Mouse (Mus musculus): ENCODE data around the gene Cdc6. TPM values are rescaled to one million over a fixed set of nuclear protein-coding genes. Genes with fewer than 3 reads are reported as not detected.
"Not testable (repeated sequence)": the region's sequence is repeated elsewhere in the genome, so short reads cannot be mapped to it uniquely, and the experiment has no call there.

The Cdc6 gene
- polyA plus RNA-seq, 1 experiment, result 0.36 TPM

DNA sequence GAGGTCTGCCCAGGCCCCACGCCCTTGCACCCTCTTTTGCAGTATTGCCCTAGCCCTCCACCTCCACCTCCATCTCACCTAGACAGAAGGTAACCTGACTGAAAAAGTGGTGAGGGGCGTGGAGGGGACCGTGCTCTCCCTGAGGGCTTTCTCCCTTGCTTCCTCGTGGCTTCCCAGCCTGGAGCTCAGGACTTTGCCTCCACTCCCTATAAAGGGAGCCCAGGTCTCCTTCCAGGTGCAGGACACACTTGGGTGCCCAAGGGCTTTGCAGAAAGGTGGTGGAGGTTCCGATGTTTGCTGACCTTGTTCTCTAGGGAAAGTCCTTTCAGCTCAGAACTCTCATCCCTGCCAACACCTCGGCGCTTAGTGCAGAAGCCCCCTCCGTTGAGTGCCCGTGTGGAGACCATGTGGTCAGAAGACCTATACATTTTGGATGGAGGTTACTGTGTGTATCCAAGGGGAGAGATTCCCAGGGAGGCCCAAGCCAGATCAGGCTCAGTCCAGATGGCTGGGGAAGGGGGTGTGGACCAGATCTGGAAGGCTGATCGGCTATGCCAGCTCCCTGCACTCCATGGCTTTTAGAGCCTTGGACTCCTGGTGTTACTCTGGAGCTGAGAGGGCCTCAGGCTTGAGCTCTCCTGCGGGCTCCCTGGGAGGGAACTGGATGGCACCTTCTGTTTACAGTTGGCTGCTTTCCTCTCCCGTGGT, 20.7 kb downstream of the Cdc6 start:
- no peaks in the 10 kb centered on the region for H3K27me3 ChIP-seq (ENCODE audit: control insufficient read depth, insufficient read depth, low read length)
- peak overlapping the region; percentile 78 for H3K27ac ChIP-seq (ENCODE audit: insufficient read depth, low read length)
- 8% methylated on average over 12 of the region's 12 CpGs for WGBS

DNA sequence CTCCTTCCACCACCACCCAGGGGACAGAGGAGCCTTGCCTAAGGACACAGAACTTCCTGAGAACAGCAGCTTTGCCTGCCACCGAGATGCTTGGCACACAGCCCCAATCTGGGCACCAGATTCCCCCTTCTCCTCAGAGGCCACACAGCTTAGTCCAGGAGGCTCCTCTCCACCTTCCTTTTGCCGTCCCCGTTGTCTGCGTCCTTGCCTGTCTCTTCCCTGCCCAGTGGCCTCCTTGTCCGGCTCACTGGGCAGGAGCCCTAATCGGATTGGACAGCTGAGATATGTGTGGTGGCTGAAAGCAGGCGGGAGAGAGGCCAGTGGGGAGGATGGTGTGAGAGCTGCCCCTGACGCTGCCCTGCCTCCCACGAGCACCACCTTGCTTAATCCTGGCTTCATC, 21.9 kb downstream of the Cdc6 start:
- peak; percentile 85 to 87 for DNase-seq
- peaks cover 47% of the 10 kb centered on the region for H3K4me1 ChIP-seq (ENCODE audit: control insufficient read depth, insufficient read depth, low read length)
- H3K4me3 ChIP-seq (replicated peaks; ENCODE audit: insufficient read depth, low read depth, low read length), result peak overlapping the region; percentile 87
- TF ChIP-seq CTCF (IDR thresholded peaks at IDR 0.05; ENCODE audit: borderline replicate concordance, insufficient read depth, low read depth, low read length) (no peak), POLR2A (IDR thresholded peaks at IDR 0.05; ENCODE audit: borderline replicate concordance, insufficient read depth, low read length) (peak; percentile 33; the same call in 1 of the 2 replicates)
- peak overlapping the region; percentile 78 for H3K27ac ChIP-seq (ENCODE audit: insufficient read depth, low read length)
- H3K27me3 ChIP-seq (ENCODE audit: control insufficient read depth, insufficient read depth, low read length), result no peaks in the 10 kb centered on the region
- WGBS, result 2% methylated on average over 9 of the region's 9 CpGs

More for the DNA sequence above, 20.7 kb downstream of the Cdc6 start:
- TF ChIP-seq CTCF (IDR thresholded peaks at IDR 0.05; ENCODE audit: borderline replicate concordance, insufficient read depth, low read depth, low read length) (no peak), POLR2A (IDR thresholded peaks at IDR 0.05; ENCODE audit: borderline replicate concordance, insufficient read depth, low read length) (no peak)
- DNase-seq, result peak; percentile 72 to 79
- Histone ChIP-seq H3K4me1 (ENCODE audit: control insufficient read depth, insufficient read depth, low read length) (peaks cover 39% of the 10 kb centered on the region), H3K4me3 (replicated peaks; ENCODE audit: insufficient read depth, low read depth, low read length) (peak overlapping the region; percentile 87)

DNA sequence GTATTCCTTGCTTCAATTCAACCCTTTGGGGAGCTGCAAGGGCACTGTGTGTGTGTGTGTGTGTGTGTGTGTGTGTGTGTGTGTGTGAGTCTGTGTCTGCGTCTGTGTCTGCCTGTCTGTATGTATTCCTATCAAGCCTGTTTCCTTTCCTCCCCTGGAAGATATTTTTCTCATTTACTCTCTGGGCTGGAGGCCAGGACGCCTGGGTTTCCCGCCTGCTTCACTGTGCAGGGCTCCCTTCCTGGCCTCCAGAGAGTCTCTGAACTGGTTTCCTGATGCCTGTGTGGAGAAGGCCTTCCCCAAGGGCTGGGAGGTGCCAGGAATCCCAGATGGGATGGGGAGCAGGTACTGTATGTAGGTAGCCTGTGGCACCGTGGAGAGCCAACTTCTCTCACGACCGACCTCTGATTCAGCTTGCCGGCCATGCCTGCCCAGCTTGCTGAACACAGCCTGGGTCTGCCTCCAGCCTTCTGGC, 22.6 kb downstream of the Cdc6 start:
- TF ChIP-seq CTCF (IDR thresholded peaks at IDR 0.05; ENCODE audit: borderline replicate concordance, insufficient read depth, low read depth, low read length) (no peak), POLR2A (IDR thresholded peaks at IDR 0.05; ENCODE audit: borderline replicate concordance, insufficient read depth, low read length) (no peak)
- peak overlapping the region; percentile 87 for H3K4me3 ChIP-seq (replicated peaks; ENCODE audit: insufficient read depth, low read depth, low read length)
- DNase-seq, result peak; percentile 87 to 93
- no peaks in the 10 kb centered on the region for H3K27me3 ChIP-seq (ENCODE audit: control insufficient read depth, insufficient read depth, low read length)
- H3K27ac ChIP-seq (ENCODE audit: insufficient read depth, low read length), result peak overlapping the region; percentile 78
- peaks cover 48% of the 10 kb centered on the region for H3K4me1 ChIP-seq (ENCODE audit: control insufficient read depth, insufficient read depth, low read length)
- 6% methylated on average over 7 of the region's 7 CpGs for WGBS

DNA sequence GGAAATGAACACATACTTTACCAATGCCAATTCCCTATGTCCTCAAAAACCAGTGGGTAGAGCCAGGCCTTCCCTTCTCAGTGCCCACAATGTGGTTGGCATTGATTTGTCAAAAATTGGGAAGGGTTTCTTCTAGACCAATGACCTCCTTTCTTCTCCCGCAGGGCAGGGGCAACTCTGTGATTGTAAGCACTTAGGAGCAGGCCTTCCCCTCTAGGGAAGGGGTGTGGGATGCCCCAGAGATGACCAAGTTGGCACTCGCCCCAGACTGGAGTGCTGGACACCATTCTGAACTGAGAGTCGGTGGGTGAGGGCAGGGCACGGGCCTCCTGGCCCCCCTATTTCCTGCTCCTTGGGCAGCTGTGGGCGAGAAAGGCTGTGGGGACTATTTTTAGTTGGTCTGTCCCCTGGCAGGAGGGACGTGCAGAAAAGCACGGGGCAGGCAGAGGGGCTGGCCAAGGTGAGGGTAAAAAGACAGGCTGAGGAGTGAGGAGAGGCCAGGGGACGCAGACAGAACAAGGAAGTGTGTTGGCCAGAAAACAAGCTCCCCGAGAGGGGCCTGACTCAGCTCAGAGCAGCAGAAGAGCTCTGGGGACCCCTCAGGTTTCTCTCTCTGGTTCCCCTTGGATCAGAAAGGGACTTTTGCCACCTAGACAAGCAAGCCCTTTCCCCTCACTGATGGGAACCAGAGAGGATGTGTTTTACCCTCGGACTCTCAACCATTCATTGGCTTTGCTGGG, 23.3 kb downstream of the Cdc6 start:
- Histone ChIP-seq H3K27me3 (ENCODE audit: control insufficient read depth, insufficient read depth, low read length) (no peaks in the 10 kb centered on the region), H3K27ac (ENCODE audit: insufficient read depth, low read length) (peak overlapping the region; percentile 78), H3K4me3 (replicated peaks; ENCODE audit: insufficient read depth, low read depth, low read length) (no peak overlapping the region), H3K4me1 (ENCODE audit: control insufficient read depth, insufficient read depth, low read length) (peaks cover 53% of the 10 kb centered on the region)
- 8% methylated on average over 10 of the region's 10 CpGs for WGBS
- TF ChIP-seq POLR2A (IDR thresholded peaks at IDR 0.05; ENCODE audit: borderline replicate concordance, insufficient read depth, low read length) (no peak), CTCF (IDR thresholded peaks at IDR 0.05; ENCODE audit: borderline replicate concordance, insufficient read depth, low read depth, low read length) (no peak)
- DNase-seq, result peak; percentile 56 to 61

DNA sequence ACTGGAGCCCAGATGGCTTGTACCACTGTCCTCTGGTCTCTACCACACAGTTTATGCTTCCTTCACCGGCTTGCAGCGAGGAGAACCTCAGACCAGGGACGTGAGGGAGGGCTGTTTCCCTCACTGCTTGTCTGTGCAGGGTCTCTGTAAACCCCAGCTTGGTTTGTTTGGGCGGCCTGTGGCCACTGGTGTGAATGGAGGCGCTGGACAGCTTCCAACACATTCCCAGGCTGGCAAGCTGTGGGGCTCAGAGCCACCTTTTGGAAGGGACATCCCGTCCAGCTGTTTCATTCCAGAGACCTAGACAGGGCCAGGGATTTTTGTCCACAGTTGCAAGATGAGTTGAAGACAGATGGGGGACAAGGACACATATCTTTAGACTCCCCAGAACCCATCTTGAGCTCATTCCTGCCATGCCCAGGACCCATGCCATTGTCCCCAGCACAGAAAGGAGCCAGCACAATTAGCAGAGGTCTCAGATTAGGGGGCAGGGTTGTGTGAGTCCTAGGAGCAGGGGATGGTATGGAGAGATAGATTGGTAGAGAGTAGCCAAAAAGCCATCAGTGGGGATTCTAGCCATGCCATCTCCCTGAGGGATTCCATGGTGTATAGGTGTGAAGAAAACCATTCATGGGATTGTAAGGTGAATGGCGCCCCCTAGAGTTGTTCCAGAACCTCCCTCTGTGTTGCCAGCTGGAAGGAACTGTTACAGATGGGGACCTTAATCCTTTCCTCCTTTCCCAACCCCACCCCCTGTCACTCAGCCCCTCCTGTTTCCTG, 24.1 kb downstream of the Cdc6 start:
- H3K4me1 ChIP-seq (ENCODE audit: control insufficient read depth, insufficient read depth, low read length), result peaks cover 60% of the 10 kb centered on the region
- H3K27me3 ChIP-seq (ENCODE audit: control insufficient read depth, insufficient read depth, low read length), result no peaks in the 10 kb centered on the region
- 19% methylated on average over 7 of the region's 7 CpGs for WGBS

DNA sequence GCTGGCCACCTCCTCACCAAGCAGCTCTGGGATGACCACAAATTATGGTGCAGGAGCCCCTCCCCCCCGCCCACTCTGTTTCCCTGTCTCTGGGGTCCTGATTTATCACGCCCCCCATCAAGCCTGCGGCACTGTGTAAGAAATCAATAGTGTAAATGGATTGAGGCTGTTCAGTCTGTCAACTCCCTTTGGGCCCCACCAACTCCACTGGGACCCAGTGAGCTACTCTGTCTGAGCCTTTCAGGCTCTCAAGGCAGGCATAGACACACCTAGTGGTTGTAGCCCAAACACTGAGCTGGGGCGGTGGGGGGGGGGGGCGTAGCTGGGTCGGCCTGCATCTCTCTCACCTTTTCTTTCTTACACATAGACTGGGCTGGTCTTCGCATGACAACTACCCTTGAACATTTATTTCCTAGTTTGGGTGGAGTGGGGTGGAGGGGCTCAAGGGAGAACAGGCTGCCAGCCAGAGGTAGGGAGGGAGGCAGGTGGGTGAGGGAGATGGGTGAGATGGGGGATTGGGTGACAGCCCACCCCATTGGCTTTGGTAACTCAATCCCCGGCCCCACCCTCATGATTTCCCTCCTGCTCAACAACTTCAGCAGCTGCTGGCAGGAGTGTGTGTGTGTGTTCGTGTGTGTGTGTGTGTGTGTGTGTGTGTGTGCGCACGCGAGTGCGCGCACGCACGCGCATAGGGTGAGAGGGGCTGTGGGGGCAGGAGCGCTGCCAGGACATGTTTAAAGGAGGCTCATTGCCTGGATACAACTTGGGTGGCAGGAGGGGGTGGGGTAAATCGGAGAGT, 24.9 kb downstream of the Cdc6 start:
- Histone ChIP-seq H3K4me1 (ENCODE audit: control insufficient read depth, insufficient read depth, low read length) (peaks cover 64% of the 10 kb centered on the region), H3K4me3 (replicated peaks; ENCODE audit: insufficient read depth, low read depth, low read length) (no peak overlapping the region), H3K27ac (ENCODE audit: insufficient read depth, low read length) (no peak overlapping the region), H3K27me3 (ENCODE audit: control insufficient read depth, insufficient read depth, low read length) (no peaks in the 10 kb centered on the region)
- 22% methylated on average over 19 of the region's 19 CpGs for WGBS
- TF ChIP-seq POLR2A (IDR thresholded peaks at IDR 0.05; ENCODE audit: borderline replicate concordance, insufficient read depth, low read length) (no peak), CTCF (IDR thresholded peaks at IDR 0.05; ENCODE audit: borderline replicate concordance, insufficient read depth, low read depth, low read length) (no peak)
- DNase-seq, result peak in 1 of 2 experiments; percentile 21

More for the DNA sequence above, 24.1 kb downstream of the Cdc6 start:
- peak in 1 of 2 experiments; percentile 55 for DNase-seq
- Histone ChIP-seq H3K4me3 (replicated peaks; ENCODE audit: insufficient read depth, low read depth, low read length) (no peak overlapping the region), H3K27ac (ENCODE audit: insufficient read depth, low read length) (peak overlapping the region; percentile 78)
- TF ChIP-seq CTCF (IDR thresholded peaks at IDR 0.05; ENCODE audit: borderline replicate concordance, insufficient read depth, low read depth, low read length), result no peak
- TF ChIP-seq POLR2A (IDR thresholded peaks at IDR 0.05; ENCODE audit: borderline replicate concordance, insufficient read depth, low read length), result no peak

DNA sequence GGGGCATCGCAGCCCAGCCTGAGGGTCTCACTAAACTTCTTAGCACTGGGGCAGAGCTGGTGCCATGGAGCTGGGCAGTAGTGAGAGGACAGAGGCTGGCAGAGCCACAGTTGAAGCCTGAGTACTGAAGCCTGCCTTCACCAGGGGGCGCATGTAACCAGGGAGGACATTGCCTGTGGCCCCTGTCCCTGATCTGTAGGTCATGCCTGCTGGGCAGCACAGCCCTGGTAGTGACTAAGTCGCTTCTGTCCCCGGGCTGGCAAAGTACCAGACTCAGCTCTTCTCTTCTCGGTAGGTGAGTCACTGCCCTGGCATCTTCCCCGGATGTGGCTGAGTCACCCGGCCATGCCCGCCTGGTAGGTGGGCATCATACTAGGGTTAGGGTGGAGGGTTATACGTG, 25.6 kb downstream of the Cdc6 start:
- peak overlapping the region; percentile 45; the same call in 1 of the 2 replicates for H3K27ac ChIP-seq (ENCODE audit: insufficient read depth, low read length)
- H3K27me3 ChIP-seq (ENCODE audit: control insufficient read depth, insufficient read depth, low read length), result no peaks in the 10 kb centered on the region
- DNase-seq, result peak; percentile 91 to 96
- no peak overlapping the region for H3K4me3 ChIP-seq (replicated peaks; ENCODE audit: insufficient read depth, low read depth, low read length)
- WGBS, result 1% methylated on average over 9 of the region's 9 CpGs
- TF ChIP-seq CTCF (IDR thresholded peaks at IDR 0.05; ENCODE audit: borderline replicate concordance, insufficient read depth, low read depth, low read length), result peak; percentile 59; the same call in 1 of the 2 replicates
- no peak for TF ChIP-seq POLR2A (IDR thresholded peaks at IDR 0.05; ENCODE audit: borderline replicate concordance, insufficient read depth, low read length)
- peaks cover 64% of the 10 kb centered on the region for H3K4me1 ChIP-seq (ENCODE audit: control insufficient read depth, insufficient read depth, low read length)

DNA sequence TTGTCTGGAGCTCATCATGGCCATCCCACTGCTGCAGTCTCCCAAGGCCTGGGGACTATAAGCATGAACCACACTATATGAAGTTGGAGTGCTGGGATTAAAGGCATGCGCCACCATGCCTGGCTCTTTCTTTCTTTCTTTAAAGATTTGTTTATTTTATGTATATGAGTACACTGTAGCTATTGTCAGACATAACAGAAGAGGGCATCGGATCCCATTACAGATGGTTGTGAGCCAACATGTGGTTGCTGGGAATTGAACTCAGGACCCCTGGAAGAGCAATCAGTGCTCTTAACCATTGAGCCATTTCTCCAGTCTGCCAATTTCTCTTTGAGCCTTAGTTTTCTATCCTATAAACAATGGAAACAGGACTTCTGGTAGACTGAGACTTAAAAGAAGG, 26.2 kb downstream of the Cdc6 start:
- not testable (repeated sequence) for DNase-seq; H3K4me3 ChIP-seq (replicated peaks; ENCODE audit: insufficient read depth, low read depth, low read length); H3K27me3 ChIP-seq (ENCODE audit: control insufficient read depth, insufficient read depth, low read length)
- peaks cover 71% of the 10 kb centered on the region for H3K4me1 ChIP-seq (ENCODE audit: control insufficient read depth, insufficient read depth, low read length)
- 84% methylated on average over 2 of the region's 2 CpGs for WGBS
- 0 out of 2 replicates have a peak overlapping the region, but pooled peaks have one; percentile 45 for H3K27ac ChIP-seq (ENCODE audit: insufficient read depth, low read length)

Data from cerebellum, adult 2 months (tissue).